Mouse (Mus musculus) liver (tissue): ENCODE results near the gene Brpf3.
"Not testable (repeated sequence)": the region's sequence is repeated elsewhere in the genome, so short reads cannot be mapped to it uniquely, and the experiment has no call there.

Source experiments
- DNase-seq: peaks from one replicate; pipeline ENCODE4 v3.0.0-alpha.2; 2020; ENCODE audit warnings: mixed read lengths

Brpf3 gene

GRCm38 (mm10) chr17:28799291-28800160 is 1.4 kb upstream of the Brpf3 start:
- peak; percentile 65 for DNase-seq

GRCm38 (mm10) chr17:28800281-28800670 is 614 bp upstream of the Brpf3 start:
- DNase-seq, result no peak

GRCm38 (mm10) chr17:28801474-28802005 is 650 bp downstream of the Brpf3 start:
- DNase-seq, result peak; percentile 100

GRCm38 (mm10) chr17:28802006-28802481 is 1.2 kb downstream of the Brpf3 start:
- peak; percentile 46 for DNase-seq

GRCm38 (mm10) chr17:28803316-28803715 is 2.4 kb downstream of the Brpf3 start:
- DNase-seq, result peak; percentile 70

- no peak for DNase-seq
Observed at GRCm38 (mm10) chr17:28804973-28805372, 4.1 kb downstream of the Brpf3 start.

GRCm38 (mm10) chr17:28806770-28807169 is 5.9 kb downstream of the Brpf3 start:
- no peak for DNase-seq

GRCm38 (mm10) chr17:28808714-28809113 is 7.8 kb downstream of the Brpf3 start:
- DNase-seq, result no peak

GRCm38 (mm10) chr17:28809175-28809831 is 8.4 kb downstream of the Brpf3 start:
- DNase-seq, result peak; percentile 86

GRCm38 (mm10) chr17:28812345-28812744 is 11.5 kb downstream of the Brpf3 start:
- DNase-seq, result no peak

GRCm38 (mm10) chr17:28814529-28815097 is 13.7 kb downstream of the Brpf3 start:
- DNase-seq, result no peak

- no peak for DNase-seq
Observed at GRCm38 (mm10) chr17:28815384-28816004, 14.6 kb downstream of the Brpf3 start.

GRCm38 (mm10) chr17:28816326-28816725 is 15.4 kb downstream of the Brpf3 start:
- DNase-seq, result not testable (repeated sequence)

- DNase-seq, result no peak
Observed at GRCm38 (mm10) chr17:28816875-28817811, 16.3 kb downstream of the Brpf3 start.

- DNase-seq, result no peak
Observed at GRCm38 (mm10) chr17:28820189-28820588, 19.3 kb downstream of the Brpf3 start.

GRCm38 (mm10) chr17:28823004-28823745 is 22.3 kb downstream of the Brpf3 start:
- DNase-seq, result peak; percentile 92

GRCm38 (mm10) chr17:28823749-28824148 is 22.9 kb downstream of the Brpf3 start:
- DNase-seq, result no peak

GRCm38 (mm10) chr17:28824896-28825295 is 24.0 kb downstream of the Brpf3 start:
- peak; percentile 62 for DNase-seq

- no peak for DNase-seq
Observed at GRCm38 (mm10) chr17:28825359-28826041, 24.6 kb downstream of the Brpf3 start.

- peak; percentile 55 for DNase-seq
Observed at GRCm38 (mm10) chr17:28827665-28828231, 26.9 kb downstream of the Brpf3 start.
